Mouse (Mus musculus) layer of hippocampus, adult 2 months (tissue): Measurements from ENCODE around the gene Mospd2. TPM values are rescaled to one million over a fixed set of nuclear protein-coding genes. Genes with fewer than 3 reads are reported as not detected.

Source experiments
- DNase-seq, 2 experiments: peaks; one replicate each; pipeline ENCODE4 v3.0.0; 2022; ENCODE audit warnings: low spot score in 2 of 2
- H3K27ac ChIP-seq: fragments of 200-600 bp; 2 replicates; pipeline ENCODE4 v1.8.1; 2022
- H3K4me3 ChIP-seq: fragments of 200-600 bp; 2 replicates; pipeline ENCODE4 v1.8.1; 2022; ENCODE audit warnings: mild to moderate bottlenecking
- CTCF ChIP-seq: fragments of 200-600 bp; conservative IDR thresholded peaks from 2 replicates; pipeline ENCODE4 v1.8.1; 2022; ENCODE audit warnings: antibody characterized with exemption, mild to moderate bottlenecking, moderate library complexity
- total RNA-seq, 2 experiments: library from RNA; stranded (reverse); gene quantifications; 2 replicates each; pipeline ENCODE4 v1.2.3; 2021

Mospd2 gene
- total RNA-seq, 2 experiments from 2014 or later, result 18.7 to 22.2 TPM

DNA sequence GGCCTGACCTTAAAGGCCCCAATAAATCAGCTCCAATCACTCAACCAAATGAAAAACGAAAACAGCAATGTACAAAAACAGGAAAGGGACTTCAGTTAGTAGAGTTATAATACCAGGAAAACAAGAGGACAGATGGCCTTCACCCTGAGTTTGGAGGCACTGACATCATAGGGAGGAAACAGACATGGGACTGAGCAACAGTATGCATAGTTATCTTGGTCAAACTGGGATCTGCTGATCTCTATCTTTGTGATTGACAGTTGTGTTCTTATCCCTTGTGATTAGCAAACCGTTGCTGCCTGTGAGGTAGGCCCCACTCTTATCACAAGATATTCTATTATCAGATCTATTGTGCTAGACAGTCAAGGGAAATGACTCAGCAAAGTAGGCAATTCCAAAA lies 80.4 kb downstream of the Mospd2 start:
- Histone ChIP-seq H3K4me3 (no peak overlapping the region), H3K27ac (no peak overlapping the region)
- no peak for DNase-seq
- no peak for TF ChIP-seq CTCF

DNA sequence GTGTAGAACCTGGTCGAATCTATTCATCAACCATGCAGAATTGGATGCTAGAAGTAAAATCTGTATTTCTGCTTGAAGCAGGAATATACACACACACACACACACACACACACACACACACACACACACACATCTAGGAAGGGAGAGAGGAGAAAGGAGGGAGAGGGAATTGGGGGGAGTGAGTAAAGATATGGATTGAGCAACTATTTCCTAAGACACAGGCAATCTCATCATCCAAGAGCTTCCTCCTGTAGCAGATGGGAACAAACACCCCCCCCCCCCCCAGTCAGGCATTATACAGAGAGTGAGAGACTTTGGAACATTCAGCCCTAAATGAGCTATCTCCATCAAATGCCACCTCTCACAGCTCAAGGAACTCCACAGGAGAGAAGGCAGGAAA lies 93.9 kb downstream of the Mospd2 start:
- Histone ChIP-seq H3K27ac (no peak overlapping the region), H3K4me3 (no peak overlapping the region)
- no peak for DNase-seq
- no peak for TF ChIP-seq CTCF

Other genes starting within 250 kb of the Mospd2 start
- 1 to 10 TPM; 1.9 TPM for gene Fancb, start 217 bp upstream of the Mospd2 start, total RNA-seq
- gene Gm17604, start 24.5 kb upstream of the Mospd2 start, total RNA-seq, result not detected